Mouse (Mus musculus) adrenal gland, postnatal 36 days (tissue): Measurements from ENCODE around the gene Tnrc6b. TPM values are rescaled to one million over a fixed set of nuclear protein-coding genes. Genes with fewer than 3 reads are reported as not detected.
A peak's percentile ranks its signal among the peaks of the same experiment; 100 is the strongest.

Experiments used
- DNase-seq, 2 experiments: peaks; one replicate each; pipeline ENCODE4 v3.0.0; 2021; ENCODE audit warnings: mixed read lengths in 1 of 2
- microRNA-seq: library from miRNA; unstranded; fragments of <30 nt; microRNA quantifications from one replicate; pipeline ENCODE4 v1.2.0, GENCODE M21; 2021
- total RNA-seq, 2 experiments: library from RNA; stranded (reverse); gene quantifications; 2 replicates each; pipeline ENCODE4 v1.2.3; 2021

Tnrc6b gene
- total RNA-seq, 2 experiments from 2014 or later: 46.5 to 56.9 TPM

DNA sequence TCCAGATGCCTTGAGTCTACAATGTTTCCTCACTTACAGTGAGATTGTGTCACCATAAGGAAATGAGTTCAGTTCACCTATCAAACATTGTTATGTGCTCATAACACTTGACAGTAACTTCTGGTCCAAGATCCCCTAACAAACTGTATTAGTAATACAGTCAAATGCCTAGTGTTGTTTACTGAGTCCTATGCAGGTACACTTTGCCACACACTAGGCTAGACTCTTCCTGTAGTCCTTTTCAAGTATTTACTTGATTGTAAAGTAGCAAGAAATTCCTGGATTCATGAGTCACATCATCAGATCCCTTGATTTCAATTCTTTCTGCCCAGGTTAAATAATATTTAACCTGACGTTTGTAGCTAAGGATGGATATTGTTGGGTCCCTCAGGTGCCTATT, 258.3 kb downstream of the Tnrc6b start:
- DNase-seq: no peak

DNA sequence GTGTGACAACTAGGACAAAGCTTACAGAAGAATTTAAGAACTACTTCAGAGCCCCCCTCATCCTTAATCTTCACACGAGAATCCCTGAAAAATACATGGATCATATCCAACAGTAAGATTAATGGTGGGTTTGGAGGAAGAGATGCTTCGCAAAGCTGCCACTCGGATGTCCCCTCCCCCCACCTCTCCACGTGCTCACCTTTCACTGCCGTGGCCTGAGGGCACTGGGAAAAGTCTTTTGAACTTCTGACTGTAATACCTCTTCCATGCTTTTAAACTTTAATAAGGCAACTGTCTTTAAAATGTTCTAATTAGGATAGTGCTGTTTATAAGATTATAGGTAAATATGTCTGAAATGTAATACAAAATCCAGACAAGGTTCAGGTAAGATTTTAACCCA, 263.2 kb downstream of the Tnrc6b start:
- no peak for DNase-seq

DNA sequence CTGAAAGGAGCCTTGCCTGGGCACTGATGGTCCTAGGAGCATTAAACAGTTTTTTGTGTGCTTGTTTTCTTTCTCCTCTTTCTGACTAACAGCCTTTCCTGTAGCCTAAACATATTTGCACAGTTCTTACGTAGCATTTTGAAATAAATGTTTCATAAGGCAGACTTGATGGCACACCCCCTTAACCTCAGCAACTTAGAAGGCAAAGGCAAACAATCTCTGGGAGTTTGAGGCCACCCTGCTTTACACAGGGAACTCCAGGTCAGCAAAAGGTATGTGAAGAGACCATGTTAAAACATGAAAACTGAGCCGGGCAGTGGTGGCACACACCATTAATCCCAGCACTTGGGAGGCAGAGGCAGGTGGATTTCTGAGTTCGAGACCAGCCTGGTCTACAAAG, 264.6 kb downstream of the Tnrc6b start:
- DNase-seq: no peak

DNA sequence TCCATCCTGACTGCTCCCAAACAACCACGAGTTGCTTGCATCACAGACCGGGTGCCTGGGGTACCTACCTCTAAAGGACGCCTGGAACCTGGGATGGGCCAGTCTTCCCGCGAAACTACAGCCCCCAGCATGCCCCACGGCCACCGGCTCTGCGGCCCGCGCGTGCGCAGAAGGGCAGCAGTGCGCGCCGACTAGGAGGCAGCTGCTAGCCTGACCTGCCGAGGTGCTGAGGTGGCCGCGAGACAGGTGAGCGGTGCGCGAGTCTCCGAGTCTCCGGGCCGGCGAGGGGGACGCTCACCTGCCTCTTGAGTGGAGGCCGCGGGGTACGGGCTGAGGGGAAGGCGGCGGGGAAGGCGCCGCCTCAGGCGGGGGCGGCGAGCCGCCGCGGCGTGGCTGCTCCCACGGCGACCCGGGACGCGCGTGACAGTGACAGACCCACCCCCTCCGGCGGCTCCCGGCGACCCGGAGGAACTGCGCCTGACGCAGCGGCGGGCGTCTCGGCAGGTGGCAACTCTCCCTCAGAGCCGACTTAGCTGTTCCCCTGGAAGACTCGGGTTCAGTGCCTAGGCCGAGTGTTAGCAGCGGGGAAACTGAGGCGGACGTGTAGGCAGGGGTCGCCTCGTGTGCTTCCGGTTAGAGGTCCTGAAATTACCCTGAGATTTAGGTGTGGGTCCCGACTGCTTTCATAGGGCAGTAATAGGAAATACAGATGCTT, 266.7 kb downstream of the Tnrc6b start, which contains the start of gene Sgsm3:
Gene Sgsm3, plus strand, starts transcription at position 146 of the 715 bp plus-strand sequence.
- peak; percentile 91 to 93 for DNase-seq

DNA sequence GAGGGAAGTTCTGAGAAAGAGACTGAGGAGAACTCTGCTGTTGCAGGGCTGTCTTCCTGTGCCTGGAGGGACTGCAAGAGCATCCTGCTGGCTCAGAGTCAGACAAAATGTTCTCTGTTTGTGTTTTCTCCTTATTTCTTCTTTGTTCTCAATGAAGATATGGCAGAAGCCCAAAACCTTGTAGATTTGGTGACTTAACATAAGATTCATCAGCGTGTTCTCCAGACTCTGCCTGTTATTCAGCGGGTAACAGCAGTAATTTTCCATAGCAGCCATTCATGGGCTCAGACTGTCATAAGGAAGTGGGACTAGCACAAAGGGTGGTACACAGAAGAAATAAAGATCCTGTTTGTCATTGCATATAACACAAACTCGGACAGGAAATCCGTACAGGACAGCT, 268.5 kb downstream of the Tnrc6b start:
- no peak for DNase-seq

DNA sequence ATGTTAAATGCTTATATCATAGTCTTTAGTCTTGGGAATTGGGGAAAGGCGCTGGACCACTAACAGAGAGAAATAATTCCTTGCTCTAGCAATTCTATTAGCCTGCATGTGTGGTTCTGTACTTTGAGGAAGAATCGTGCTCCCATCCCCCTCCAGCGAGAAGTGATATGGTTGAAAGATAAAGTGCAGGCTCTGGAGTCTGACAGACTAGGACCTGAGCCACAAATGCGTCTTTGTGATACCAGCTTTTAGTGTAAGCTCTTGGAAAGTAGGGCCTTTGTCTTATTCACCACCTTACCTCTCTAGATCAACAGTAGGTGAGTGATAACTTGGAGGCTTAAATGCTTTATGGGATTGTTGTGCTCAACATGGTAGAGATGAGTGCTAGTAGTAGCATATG, 270.1 kb downstream of the Tnrc6b start:
- no peak for DNase-seq

DNA sequence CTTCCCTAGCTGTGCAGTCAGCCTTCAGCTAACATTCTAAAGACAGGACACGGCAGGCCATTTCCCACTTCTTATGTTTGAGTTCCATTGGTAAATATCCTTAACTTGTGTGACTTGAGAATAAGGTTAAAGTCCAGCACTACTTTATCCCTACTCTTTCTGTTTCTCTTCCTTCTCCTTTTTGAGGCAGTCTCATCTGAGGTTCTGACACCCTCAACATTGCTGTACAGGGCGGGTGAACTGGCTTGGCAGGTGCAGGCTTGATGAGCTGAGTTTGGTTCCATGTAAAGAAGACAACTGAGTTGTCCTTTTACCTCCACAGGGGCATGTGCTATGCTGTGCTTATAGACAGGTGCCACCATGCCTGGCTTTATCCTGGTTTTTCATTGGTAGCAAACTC, 272.2 kb downstream of the Tnrc6b start:
- no peak for DNase-seq

DNA sequence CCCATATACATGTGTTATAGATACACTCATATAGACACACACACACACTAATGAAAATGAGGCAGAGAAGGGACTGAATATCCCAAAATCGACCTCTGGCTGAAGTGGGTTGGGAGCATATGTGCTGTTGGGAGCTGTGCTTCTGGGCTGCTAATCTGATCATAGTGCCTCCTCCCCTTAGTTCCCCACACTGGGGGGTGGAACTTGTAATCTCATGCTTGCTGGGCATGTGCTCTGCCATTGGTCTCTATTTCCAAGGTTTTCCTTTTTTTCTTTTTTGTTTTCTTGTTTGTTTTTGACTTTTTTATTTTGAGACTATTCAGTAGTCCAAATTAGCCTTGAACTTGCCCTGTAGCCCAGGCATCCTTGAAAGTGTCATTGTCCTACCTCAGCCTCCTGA, 277.2 kb downstream of the Tnrc6b start:
- no peak for DNase-seq

DNA sequence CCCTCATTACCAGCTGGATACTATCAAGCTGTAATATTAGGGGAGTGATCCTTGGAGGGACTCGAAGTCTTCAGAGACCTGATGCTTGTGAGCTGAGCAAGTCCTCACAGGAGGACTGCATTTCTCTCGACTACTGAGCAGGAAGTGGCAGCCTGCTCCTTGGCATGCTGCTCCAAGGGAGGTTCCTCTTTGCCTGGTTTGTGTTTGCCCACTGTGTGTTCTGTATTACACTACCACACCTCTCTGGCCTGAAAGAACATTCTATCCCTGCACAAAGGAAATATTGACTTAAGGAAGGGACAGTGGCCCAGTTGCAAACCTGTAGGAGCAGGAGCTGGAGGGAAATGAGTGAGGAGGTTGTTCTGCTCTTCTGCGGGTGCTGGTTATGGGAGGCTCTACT, 278.6 kb downstream of the Tnrc6b start:
- no peak for DNase-seq

Small RNA genes lying within 50 kb of the gene (microRNA-seq; reads per million reads assigned to microRNA genes)
- 36.1 reads per million, percentile 41 among the genes with 10 or more reads in this experiment for gene Mir5113

Other genes starting within 250 kb of the Tnrc6b start
- not detected for gene Enthd1, start 146.2 kb upstream of the Tnrc6b start, total RNA-seq
- under 1 TPM; 0.70 to 0.76 TPM for gene Grap2, start 138.7 kb upstream of the Tnrc6b start, total RNA-seq
- under 1 TPM; 0.13 to 0.16 TPM for gene Fam83f, start 39.5 kb upstream of the Tnrc6b start, total RNA-seq
- gene Adsl, start 237.2 kb downstream of the Tnrc6b start, total RNA-seq: 10 to 100 TPM; 39.9 to 42.4 TPM